Mouse (Mus musculus) spleen, adult 2 months (tissue): Measurements from ENCODE around the gene Epha5.

Experiments used
- CTCF ChIP-seq: fragments of 200-500 bp; IDR thresholded peaks from 2 replicates; pipeline ENCODE4 v1.5.1; 2011; ENCODE audit warnings: mild to moderate bottlenecking, inconsistent platforms; ENCODE audit not compliant: insufficient read depth, insufficient read length, insufficient replicate concordance; ENCODE audit errors: extremely low read depth
- POLR2A ChIP-seq: fragments of 200-500 bp; IDR thresholded peaks from 2 replicates; pipeline ENCODE4 v1.6.1; 2011; ENCODE audit warnings: low read depth, low read length, inconsistent platforms

DNA sequence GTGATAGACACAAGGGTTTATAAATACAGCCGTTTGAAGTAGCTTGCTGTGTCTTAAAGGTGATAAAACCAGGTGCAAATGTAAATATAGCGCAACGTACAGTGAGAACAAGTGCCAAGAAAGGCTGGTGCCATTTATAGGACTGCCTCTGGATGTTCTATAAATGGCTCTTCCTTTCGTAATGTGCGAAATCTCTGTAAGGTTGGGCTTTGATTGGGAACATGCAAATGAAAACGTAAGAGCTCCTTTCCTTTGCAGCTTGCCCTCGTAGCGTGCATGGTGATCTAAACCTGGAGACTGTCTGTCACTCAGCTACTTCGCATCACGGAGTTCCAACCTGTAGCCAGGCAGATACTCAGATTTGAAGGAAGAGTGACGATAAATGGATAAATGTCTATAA lies 321.2 kb downstream of the Epha5 start:
- TF ChIP-seq POLR2A (no peak), CTCF (no peak)
